Mouse (Mus musculus) liver, embryonic 14.5 days (tissue): ENCODE results near the gene Cc2d1a.

ENCODE experiments used
- CTCF ChIP-seq: IDR thresholded peaks from 2 replicates; pipeline ENCODE4 v1.5.1; 2016; ENCODE audit warnings: antibody characterized with exemption, low read depth, control low read depth
- EP300 ChIP-seq: IDR thresholded peaks from 2 replicates; pipeline ENCODE4 v1.6.1; 2016; ENCODE audit warnings: antibody characterized with exemption, low read depth

GRCm38 (mm10) chr8:84149181-84149580 is 1.4 kb upstream of the Cc2d1a start:
- TF ChIP-seq CTCF (no peak), EP300 (no peak)
